Mouse (Mus musculus): ENCODE data around the gene Gdf10. TPM values are rescaled to one million over a fixed set of nuclear protein-coding genes. Genes with fewer than 3 reads are reported as not detected.

Gene Gdf10
- polyA plus RNA-seq (2012; rRNA removed), result 36.3 and 36.8 TPM in 2 replicates

GRCm38 (mm10) chr14:33923168-33924070 is at the start of gene Gdf10:
Gene Gdf10, plus strand, starts transcription at chr14:33923587.

GRCm38 (mm10) chr14:33940739-33941138 is 17.4 kb downstream of the Gdf10 start, which contains the start of gene Gdf2:
Gene Gdf2, plus strand, starts transcription at chr14:33941039.

DNA sequence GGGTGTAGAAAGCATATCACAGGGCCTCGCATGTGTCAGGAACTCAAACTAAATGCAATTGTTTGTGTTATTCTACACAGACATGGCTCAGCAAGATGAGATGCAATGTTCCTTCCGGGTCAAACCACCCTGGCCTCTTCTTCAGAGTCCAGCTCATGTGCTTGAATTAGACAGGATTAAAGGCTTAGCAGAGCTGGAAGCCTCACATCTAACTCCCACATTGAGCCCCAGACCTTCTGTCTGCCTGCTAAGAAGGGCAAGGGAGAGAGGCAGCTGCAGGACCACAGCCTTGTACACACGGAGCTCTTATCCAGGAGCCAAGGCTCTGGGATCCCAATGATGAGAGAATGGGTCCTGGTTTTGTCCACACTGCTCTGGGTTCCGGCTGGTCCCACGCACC is 30.4 kb downstream of the Gdf10 start, which contains the start of gene Rbp3:
Gene Rbp3, plus strand, starts transcription at position 243 of the 400 bp plus-strand sequence.

GRCm38 (mm10) chr14:33978604-33979059 is 55.2 kb downstream of the Gdf10 start, which contains the start of gene Zfp488:
Gene Zfp488, minus strand, starts transcription at chr14:33978764.

Other genes starting within 250 kb of the Gdf10 start
- not detected in 2 replicates for gene Gdf2, start 17.5 kb downstream of the Gdf10 start, polyA plus RNA-seq (2012; rRNA removed)
- gene Rbp3, start 30.4 kb downstream of the Gdf10 start, polyA plus RNA-seq (2012; rRNA removed), result not detected in 2 replicates
- gene Zfp488, start 55.2 kb downstream of the Gdf10 start, polyA plus RNA-seq (2012; rRNA removed), result not detected in 2 replicates
- not detected in 2 replicates for gene Gm30083, start 91.6 kb downstream of the Gdf10 start, polyA plus RNA-seq (2012; rRNA removed)
- 0.32 and 0.37 TPM in 2 replicates for gene Gm5460, start 93.2 kb downstream of the Gdf10 start, polyA plus RNA-seq (2012; rRNA removed)
- not detected in 2 replicates for gene Antxrl, start 129.1 kb downstream of the Gdf10 start, polyA plus RNA-seq (2012; rRNA removed)
- gene Anxa8, start 162.4 kb downstream of the Gdf10 start, polyA plus RNA-seq (2012; rRNA removed), result 14.1 and 14.6 TPM in 2 replicates
- not detected in 2 replicates for gene A630023A22Rik, start 179.2 kb downstream of the Gdf10 start, polyA plus RNA-seq (2012; rRNA removed)
- gene Npy4r, start 228.9 kb downstream of the Gdf10 start, polyA plus RNA-seq (2012; rRNA removed), result 0.07 and 0.24 TPM in 2 replicates

Measured in ovary, adult 2 months (tissue).